Mouse (Mus musculus) heart, adult 9 months (tissue): ENCODE data around the gene Macrod2.

Experiments used
- DNase-seq, 2 experiments: peaks; one replicate each; pipeline ENCODE4 v3.0.0; 2022; ENCODE audit warnings: low spot score in 2 of 2

Gene Macrod2

DNA sequence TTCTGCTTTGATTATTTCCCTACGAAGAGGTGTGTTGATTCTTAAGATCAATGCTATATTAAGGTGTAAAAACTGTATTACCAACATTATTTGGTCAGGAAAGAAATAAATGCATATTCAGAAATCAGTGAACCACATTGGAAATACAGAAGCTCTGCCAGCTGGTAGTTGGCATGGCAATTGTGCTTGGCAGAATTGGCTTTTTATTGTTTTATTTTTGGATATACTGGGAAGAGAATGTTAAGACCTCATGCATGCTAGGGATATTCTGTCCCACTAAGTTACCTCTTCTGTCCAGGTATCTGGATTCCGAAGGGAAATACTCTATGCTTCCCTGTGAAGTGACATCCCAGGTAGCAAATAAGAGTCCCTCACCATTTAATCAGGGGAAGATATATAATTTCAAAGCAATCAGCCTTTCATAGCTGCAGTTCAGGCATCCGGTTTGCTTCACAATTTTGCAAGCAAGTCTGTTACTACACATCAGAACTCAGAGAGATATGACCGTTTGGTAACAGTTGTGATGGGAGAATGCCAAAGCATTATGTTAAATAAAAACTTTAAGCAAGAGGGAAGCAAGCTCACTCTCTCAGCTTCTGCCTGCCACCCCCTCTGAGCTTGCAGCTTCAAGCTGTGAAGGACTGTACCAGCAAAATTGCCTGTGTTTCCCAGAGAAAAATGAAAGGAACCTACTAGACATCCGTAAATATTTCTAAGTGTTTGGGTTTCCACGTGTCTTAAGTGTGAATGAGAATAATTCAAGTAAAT, 1449.5 kb downstream of the Macrod2 start:
- no peak for DNase-seq

DNA sequence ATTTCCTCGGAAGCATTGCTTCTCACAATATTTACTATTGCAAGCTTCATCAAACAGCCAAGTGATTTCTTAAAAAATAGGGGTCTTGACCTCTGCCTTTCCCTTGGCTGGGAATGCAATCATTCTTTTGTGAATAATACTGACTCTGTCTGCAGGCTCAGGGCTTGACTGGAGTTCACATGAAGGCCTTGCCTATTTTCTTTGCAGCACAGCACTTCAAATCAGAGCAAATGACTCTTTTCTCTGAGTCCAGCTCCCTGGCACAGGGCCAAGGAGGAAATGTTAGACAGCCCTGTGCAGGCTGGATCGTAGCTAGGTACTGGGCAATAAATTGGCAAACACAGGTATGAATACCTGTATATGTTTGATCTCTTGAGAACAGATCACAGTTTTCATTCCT, 1464.1 kb downstream of the Macrod2 start:
- DNase-seq, result no peak

DNA sequence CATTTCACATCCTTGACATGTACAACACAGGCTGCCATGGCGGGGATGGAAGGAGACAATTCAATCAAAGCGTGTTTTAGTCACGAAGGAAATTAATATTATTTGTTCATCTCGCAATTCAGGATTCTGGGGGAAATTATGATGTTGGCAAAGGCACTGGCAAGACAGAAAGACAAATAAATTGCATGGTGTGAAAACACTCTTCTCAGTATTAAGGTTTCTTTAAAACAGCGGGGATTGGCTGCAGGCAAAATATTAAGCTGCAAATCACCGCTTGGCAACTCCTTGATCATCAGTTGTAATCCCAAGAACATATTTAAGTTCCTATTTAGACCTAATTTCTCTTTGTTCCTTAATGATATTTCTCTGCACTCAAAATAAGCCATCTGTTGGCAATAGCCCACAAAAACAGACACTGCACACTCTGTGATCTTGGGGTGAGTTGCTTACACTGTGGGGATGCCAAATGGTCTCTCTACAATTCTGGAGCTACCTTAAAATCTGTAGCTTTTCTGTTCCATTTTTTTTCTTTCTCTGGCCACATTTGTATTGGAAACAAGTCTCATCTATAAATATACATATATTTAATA, 1466.7 kb downstream of the Macrod2 start:
- no peak for DNase-seq

DNA sequence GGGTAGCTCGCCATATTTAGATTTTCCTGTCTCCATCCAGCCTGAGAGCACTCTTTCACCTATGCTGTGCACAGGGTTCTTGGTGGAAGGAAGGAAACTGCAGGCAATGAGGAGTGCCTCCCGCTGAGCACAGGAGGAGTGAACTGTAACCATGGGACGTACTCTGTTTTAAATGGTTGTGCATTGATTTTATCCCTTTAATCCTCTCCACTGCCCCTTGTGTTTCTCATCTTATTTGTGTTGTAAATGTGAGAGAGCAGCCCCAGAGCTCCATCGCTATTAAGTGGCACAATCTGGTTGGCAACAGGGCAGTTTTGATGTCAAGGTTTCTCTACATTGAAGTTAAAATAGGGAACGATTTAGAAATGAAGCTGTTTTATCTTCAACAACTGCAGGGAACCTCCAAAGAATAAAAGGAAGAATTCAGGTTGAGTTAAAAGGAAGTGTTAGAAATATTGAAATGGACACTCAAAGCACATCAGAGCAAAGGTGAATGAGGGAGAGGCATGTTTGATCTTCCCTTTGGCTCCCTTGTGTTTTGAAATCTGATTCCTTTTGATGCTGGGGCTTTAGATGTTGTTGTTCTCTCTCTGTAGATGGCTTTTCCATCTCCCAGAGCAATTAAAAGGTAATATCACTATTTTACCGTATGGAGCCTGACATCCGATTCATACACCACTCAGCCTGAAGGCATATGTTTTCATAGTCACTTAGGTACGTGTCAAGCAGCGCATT, 1467.6 kb downstream of the Macrod2 start:
- DNase-seq, result no peak

DNA sequence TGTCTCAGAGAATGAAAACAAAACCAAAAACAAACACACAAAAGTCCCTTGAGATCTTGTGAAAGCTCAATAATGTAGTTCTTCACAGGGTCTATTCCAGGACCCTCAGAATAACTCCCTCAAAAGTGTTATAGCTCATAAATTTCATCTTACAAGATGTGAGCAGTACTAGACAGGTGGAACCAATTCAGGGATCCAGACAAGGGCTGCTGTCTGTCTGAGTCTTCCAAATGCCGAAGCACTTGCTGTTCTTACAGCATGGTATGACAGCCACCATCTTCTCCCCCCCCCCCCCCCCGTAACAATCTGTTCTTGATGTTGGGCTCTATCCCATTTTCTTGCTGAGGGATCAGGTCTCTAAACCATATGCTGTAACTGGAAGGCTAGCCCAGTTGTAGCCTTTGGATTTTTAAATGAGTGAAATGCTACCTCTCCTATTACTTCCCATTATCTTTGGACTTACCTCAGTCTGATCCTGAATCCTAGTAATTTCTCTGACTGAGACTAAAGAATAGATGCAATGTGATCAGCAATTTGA, 1468.6 kb downstream of the Macrod2 start:
- no peak for DNase-seq

DNA sequence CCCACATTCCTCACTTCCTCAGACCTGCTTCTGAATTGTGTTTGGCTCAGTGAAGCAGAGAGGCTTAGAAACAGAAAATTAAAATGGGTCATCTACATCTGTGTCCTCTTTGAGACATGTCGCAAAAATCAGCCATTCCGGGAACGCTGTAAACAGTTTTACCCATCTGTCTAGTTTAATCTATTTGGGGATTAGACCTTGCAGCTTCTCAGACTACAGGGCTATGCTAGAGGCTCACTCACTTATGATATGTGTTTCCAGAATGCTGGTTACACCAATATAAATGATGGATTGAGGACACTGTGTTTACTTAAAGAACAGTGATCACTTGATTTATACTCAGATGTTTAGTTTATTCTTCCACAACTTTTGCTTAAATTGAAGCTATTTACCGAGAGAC, 1475.8 kb downstream of the Macrod2 start:
- no peak for DNase-seq

DNA sequence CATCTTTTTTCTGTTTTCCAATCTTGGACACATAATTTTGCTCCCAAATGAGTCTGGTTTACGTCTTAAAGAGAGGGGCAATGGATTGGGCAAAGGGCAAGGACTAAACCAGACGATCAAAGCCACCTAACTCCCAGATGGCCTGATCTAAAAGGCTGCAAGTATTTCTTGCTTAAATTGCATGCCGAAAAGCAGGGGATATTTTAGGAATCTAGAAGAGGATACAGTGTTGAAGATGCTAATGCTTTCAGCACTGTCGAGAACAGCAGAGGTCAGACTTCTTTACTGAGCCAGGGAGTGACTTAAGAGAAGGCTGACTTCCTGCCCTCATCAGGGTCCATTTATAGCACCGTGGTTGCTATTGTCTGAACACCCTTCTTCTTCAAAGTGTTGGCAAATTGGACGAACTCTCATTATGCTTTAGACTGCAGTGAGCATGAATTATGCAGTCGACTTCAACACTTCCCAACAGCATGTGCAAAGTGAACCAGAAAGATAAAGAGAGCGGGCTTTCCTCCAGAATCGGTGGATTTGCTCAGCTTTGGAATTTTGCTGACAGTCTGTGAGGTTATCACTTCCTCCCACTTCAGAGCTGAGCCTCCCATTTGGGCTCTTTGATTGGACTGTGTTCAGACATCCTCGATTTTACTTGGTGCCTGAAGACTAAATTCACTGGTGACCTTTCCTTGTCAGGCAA, 1481.2 kb downstream of the Macrod2 start:
- no peak for DNase-seq

DNA sequence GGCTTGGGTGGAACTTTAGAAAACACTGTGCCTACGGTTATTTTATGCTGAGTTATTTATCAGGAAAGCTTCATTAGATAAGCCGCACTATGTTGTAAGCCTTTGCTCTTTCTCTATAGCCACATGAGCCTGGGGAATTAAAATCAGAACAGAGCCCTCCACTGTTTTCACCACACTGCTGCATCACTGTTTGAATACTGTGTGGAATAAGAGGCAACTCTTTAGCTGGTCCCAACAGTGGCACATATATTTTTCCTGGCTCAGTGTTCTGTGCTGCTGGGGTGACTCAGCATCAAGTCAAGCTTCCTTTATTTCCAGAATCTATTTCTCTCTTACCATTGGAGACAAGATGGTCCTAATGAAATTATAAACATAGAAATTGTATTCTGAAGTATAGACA, 1481.8 kb downstream of the Macrod2 start:
- no peak for DNase-seq

DNA sequence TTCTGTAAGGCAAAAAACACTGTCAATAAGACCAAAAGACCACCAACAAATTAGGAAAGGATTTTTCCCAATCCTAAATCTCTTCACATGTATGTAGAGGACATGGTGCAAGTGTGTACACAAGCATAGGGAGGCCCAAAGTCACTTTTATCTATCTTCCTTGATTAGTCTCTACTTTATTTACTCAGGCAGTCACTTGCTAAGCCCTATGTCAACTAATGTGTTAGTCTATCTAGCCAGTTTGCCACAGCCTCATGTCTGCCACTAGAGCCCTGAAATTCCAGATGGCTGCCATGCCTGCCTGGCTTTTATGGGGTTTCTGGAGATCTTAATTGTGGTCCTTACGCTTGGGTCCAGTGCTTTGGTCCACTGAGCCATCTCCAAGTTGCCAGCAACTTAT, 1483.4 kb downstream of the Macrod2 start:
- no peak for DNase-seq

DNA sequence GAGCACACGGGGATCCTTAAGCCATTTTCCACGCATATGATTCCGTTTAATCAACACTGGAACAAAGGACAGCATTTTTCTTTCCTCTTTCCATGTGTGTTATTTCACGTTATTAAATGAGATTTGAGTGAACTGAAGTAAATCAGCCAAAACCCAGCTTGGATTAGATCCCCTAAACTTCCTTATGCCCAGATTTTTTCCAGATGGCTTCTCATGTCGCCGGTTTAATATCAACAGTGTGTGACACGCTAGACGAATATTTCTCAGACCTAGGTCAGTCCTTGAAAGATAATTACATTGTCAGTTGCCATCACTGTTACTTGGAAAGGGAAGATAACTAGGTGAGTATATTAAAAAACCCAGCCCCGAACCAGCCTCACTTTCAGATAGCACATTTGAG, 1484.6 kb downstream of the Macrod2 start:
- no peak for DNase-seq

DNA sequence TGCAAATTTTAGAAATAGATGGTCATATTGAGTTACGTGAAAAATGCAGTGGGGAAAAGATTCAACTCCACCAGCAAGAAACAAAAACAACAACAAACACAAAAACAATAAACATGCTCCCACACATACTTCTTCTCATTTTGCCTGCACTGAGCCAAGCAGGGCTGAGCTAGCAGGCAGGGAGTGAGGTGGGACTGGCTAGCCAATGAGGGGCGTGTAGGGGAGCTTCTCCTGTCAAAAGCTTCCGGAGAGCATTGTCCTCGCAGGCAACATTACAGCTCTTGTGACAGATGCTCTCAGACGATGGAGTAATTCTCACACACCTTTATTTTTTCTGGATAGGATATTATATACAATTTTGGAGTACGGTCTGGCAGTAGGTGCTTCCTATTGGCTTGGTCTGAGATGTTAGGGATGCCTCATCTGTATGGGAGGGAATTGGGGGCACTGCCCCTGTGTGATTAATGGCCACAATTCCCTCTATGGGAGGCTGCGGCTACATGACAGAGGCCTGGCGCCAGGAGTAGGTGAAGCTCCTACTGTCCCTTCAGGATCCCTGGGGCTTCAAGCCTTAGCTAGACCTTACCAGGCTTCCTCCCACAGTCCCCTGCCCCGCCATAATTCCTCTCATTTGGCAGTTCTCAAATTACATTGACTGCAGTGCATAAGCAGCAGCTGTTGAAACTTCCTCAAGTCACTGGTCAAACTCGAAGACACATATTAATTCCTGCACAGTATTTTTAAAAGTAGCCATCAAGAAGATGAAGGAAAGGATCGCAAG, 1491.8 kb downstream of the Macrod2 start:
- DNase-seq, result no peak

DNA sequence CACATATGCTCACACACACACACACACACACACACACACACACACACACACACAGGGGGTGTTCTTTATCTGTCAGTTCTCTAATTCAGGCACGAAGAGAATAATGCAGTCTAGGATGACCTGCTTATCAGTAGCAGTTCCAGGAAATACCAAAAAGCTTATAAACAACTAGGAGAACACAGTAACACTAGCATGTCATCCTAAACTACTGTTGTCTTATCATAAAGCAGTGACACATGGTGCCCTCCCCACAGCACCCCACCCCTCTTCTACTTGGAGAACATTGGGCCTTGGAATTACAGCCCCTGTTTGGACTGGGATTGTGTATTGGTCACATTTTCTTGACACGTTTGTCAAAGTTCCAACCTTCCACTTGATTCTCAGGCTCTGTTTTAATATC, 1494.4 kb downstream of the Macrod2 start:
- DNase-seq, result no peak

DNA sequence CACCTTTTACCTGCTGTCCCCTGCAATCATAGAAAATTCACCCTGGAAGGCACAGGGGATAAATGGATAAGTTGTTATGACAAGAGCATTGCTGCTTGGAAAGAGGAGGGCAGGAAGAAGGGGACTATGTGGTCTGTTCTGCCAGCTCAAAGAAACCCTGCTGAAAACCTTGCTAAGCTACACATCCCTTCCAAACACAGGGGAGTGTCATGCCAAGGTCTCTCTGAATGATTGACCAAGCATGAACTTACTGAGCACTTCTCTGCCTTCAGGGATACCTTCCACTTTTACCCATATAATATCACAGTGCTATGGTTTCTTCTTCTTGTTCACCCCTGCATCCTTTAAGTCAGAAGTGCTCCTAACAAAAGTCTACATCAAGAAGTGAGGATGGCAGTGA, 1502.8 kb downstream of the Macrod2 start:
- no peak for DNase-seq

DNA sequence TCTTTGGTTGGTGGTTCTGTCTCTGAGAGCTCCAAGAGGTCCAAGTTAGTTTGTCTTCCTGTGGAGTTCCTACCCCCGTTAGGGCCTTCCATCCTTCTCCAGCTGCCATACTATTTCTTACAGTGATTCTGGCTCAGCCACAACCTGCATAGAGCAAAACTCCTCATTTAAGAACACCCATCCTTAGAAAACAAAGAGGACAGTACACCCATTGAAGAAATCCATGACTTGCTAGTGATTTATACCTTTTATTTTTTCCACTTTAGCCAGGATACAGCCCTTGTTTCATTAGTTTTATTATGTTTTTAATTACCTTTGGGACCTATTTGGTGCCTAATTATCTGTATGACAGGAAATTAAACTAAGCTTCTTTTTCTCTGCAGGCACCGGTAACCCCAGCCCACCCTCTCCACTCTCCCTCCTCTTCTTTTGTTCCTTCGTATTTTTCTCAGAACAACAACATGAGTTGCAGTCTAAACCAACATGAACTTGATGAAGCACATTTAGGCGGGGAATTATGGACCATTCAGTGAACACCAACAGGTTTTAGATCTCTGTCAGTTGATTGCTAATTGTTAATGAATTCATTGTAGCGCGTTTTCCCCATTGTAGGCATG, 1516.8 kb downstream of the Macrod2 start:
- DNase-seq, result no peak

DNA sequence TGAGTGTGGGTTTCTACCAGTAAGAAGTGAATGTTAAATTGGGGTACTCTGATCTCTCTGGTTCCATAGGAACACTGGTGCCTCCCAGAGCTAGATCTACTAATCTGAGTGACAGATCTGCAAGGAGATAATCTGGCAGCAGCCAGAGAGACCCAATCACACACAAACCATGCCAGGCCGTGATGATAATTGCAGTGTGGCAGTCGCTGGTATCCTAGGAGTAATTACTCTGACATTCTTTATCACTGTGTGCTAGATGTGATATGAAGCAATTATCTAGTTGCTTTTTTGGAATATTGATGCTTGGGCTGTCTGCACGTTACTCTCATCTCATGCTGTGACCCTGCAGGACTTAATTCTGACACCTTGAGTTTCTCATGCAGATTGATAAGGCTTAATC, 1518.4 kb downstream of the Macrod2 start:
- DNase-seq, result no peak

DNA sequence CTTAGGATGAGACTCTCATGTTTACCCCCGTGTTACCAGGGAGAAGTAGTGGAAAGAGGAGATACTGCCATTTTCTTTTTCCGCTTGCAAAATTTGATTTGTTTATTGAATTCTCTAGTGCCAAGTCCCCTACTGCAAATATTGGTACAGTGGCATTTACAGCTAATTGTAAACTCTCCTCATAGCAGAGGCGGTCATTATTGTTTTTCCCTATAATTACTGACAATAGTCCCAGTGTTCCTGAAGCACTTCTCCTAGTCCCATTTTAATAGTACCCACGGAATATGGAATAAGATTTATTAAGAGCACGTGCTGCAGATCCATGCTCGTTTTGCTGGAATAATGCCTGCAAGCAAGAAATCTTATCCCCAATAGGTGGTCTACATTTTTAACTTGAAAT, 1518.8 kb downstream of the Macrod2 start:
- DNase-seq, result no peak

DNA sequence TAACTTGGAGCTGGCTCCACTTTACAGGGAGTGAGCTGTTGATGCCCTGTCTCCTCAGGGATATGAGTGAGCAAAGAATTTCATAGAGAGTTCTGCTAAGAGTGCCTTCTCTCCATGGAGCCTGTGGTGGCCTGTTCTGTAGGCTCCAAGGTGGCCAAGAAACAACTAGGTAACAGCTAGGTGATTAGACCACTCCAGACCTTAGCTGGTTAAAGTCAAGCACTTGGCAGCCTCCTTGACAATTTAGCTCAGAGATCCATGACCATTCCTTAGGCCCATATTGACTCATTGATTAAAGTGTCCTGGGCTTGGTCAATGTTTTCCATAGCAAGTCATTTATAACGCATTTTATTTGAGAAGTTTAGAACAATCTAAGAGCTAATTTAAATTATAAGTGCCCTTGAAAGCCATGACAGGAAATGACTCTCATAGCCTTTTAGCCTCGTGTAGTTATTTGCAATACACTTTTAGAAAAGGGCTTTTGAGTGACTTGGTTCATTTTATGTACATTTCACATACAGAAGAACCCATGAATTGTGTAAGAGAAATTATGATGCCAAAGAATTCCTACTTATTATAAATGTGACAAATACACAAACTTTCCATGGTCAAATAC, 1525.4 kb downstream of the Macrod2 start:
- no peak for DNase-seq

DNA sequence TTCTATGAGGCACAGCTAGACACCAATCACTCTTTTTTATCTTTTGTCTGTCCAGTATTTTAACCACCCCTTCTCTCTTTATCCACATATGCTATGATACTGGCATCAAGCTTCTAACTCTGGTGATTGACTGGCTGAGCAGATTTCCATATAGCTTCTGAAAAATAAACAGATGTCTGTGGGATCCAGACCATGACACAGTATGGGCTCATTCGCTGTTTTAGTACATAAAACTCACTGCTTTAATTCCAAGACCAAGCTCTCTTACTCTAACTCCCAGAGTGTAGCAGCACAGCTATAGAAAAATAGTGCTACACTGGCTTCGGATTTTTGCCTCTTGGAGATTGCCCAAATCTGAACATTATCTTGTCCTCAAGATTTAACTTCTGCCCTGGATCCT, 1540.0 kb downstream of the Macrod2 start:
- no peak for DNase-seq

DNA sequence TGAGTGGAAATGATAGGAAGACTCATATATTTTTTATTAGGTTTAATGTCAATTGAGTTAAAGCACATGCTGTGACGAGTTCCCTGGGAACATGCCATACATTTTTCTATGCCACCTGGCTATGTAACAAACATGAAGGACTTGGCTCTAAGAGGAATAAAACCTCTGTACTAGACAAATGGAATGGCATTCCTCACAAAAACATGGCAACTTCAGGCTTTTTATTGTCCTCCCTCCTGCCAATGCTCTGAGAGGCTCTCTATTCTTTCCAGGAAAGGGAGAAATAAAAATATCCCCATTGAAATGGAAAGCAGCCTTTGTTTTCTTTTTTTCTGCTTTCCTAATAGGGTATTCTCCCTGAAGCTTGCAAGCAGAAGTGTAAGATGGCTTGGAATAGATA, 1559.7 kb downstream of the Macrod2 start:
- DNase-seq, result no peak

DNA sequence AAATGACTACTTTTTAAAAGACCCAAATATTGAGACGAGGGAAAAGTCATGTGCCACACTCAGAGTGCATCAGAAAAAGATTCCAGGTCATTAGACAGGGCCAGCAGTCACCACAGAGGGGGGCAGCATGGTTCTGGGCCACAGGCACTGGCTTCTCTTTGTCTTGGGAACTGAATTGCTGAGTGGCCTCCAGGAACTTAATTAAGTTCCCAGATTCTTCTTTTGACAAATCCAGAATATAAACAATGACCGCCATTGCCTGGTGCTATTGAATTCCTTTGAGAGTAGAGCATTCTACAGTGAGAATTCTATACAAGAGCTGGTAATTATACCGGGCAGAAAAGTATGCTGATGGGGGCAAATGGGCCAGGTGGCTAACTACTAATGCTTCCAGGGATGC, 1560.1 kb downstream of the Macrod2 start:
- no peak for DNase-seq

DNA sequence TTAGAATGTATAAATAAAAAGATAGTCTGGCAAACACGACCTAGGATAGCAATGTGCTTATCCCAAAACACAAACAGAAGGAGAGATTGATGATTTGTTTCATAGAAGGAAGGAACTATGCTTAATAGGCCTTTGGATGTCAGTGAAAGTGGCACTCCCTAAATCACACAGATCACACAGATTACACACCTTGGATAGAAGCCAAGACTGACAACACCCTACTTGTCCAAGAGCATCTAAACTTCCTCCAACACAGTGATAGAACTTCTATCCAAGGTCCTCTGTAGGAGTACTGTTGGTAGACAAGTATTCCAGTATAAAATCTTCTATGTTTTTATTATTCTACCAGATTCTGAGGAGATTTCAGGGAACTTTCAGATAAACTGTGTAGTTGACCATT, 1567.8 kb downstream of the Macrod2 start:
- DNase-seq, result no peak
